Mouse (Mus musculus): Measurements from ENCODE around the gene Tmem256.

Tmem256 gene

GRCm38 (mm10) chr11:69886907-69887635, 48.8 kb downstream of the Tmem256 start:
- peak; percentile 10 for DNase-seq
